Mouse (Mus musculus): ENCODE results near the gene Nuak2. TPM values are rescaled to one million over a fixed set of nuclear protein-coding genes. Genes with fewer than 3 reads are reported as not detected.

Gene Nuak2
- polyA plus RNA-seq, 2 experiments: 1.7 to 3.4 TPM

DNA sequence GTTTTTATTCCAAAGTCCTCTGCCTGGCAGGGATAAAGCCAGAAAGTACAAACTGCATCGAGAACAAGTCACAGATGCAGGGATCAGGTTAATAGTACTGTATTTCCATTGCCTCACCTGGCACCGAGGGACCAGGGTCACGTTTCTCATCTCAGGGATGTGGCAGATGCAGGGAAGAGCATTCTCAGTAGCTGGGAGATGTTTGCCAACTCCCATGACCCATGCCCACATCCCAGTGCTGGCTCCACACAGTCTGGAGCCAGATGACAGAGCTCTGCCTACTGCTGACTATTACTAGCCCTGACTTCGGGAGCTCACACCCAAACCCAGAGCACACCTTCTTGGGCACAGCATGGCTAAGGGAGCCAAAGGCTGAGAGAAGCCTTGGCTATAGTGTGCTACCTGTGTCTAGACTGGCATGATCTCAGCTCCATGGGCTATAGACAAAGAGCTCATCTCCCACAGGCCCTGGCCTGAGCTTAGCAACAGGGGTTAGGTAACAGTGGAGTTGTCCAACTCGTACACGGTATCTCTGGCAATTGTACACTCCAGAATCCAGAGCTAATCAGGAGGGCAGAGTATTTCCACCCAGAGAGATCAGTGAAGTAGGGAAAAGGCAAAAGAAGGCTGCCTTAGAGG, 57.1 kb downstream of the Nuak2 start:
- peaks cover 33% of the 10 kb centered on the region for H3K4me1 ChIP-seq (ENCODE audit: control insufficient read depth, insufficient read depth, low read length)
- H3K27ac ChIP-seq (replicated peaks; ENCODE audit: low read depth, low read length): no peak overlapping the region
- no peak overlapping the region for H3K4me2 ChIP-seq (replicated peaks; ENCODE audit: low read depth, low read length, severe bottlenecking)
- no peak for TF ChIP-seq POLR2A (IDR thresholded peaks at IDR 0.05; ENCODE audit: borderline replicate concordance, extremely low read depth, insufficient read depth, insufficient read length)
- H3K9me3 ChIP-seq (ENCODE audit: control insufficient read depth, low read length): no peaks in the 10 kb centered on the region
- no peaks in the 10 kb centered on the region for H3K27me3 ChIP-seq (ENCODE audit: control insufficient read depth, insufficient read depth, low read length)
- ATAC-seq (ENCODE audit: low FRiP score, low read depth) (no peak), DNase-seq (ENCODE audit: low spot score) (no peak)
- 86% methylated on average over 6 of the region's 6 CpGs for WGBS
- H3K36me3 ChIP-seq (ENCODE audit: control insufficient read depth, insufficient read depth, low read length): peaks cover 42% of the 10 kb centered on the region
- no peak overlapping the region for H3K4me3 ChIP-seq (replicated peaks; ENCODE audit: low read length)
- H3K9ac ChIP-seq (ENCODE audit: low read depth, low read length, severe bottlenecking): no peak overlapping the region

DNA sequence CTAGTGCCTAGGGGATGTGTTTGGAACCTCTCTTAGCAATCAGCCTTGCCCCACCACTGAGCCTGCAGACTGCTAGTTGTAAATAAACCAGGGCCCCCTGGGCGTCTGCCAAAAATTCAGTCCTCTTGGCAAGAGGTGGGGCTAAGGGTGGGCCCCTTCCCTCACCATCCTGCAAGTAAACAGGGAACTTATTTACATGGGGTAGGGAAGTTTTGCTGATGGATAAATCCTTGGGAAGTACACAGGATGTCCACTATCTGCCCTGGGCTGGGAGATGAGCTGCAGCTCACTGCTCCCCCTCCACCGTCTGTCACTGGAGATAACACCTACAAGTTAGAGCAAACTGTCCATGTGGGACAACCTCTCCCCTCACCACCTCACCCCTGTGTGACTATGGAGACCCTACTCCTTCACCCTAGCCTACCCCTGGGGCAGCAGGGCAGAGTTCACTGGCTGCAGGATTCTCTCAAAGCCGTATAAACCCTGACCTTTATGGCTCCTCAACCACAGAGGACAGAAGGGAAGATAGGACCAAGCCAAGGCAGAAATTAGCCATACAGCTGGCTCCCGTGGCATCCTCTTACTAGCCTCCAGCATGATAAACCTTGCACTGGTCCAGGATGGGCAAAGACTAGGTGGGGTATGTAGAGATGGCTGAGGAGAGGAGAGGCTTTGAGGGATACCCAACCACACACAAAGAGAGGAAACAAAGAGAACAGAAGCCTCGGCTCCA, 58.4 kb downstream of the Nuak2 start:
- Histone ChIP-seq H3K36me3 (ENCODE audit: control insufficient read depth, insufficient read depth, low read length) (peaks cover 44% of the 10 kb centered on the region), H3K4me3 (replicated peaks; ENCODE audit: low read length) (no peak overlapping the region), H3K9me3 (ENCODE audit: control insufficient read depth, low read length) (no peaks in the 10 kb centered on the region), H3K4me1 (ENCODE audit: control insufficient read depth, insufficient read depth, low read length) (peaks cover 33% of the 10 kb centered on the region), H3K4me2 (replicated peaks; ENCODE audit: low read depth, low read length, severe bottlenecking) (no peak overlapping the region), H3K9ac (ENCODE audit: low read depth, low read length, severe bottlenecking) (0 out of 2 replicates have a peak overlapping the region, but pooled peaks have one; percentile 16), H3K27me3 (ENCODE audit: control insufficient read depth, insufficient read depth, low read length) (no peaks in the 10 kb centered on the region), H3K27ac (replicated peaks; ENCODE audit: low read depth, low read length) (peak overlapping the region; percentile 38; the same call in 1 of the 2 replicates)
- DNase-seq (ENCODE audit: low spot score) (peak; percentile 57), ATAC-seq (ENCODE audit: low FRiP score, low read depth) (0 out of 2 replicates have a peak, but pooled peaks have one; percentile 38)
- 29% methylated on average over 5 of the region's 5 CpGs for WGBS
- TF ChIP-seq POLR2A (IDR thresholded peaks at IDR 0.05; ENCODE audit: borderline replicate concordance, extremely low read depth, insufficient read depth, insufficient read length): no peak

DNA sequence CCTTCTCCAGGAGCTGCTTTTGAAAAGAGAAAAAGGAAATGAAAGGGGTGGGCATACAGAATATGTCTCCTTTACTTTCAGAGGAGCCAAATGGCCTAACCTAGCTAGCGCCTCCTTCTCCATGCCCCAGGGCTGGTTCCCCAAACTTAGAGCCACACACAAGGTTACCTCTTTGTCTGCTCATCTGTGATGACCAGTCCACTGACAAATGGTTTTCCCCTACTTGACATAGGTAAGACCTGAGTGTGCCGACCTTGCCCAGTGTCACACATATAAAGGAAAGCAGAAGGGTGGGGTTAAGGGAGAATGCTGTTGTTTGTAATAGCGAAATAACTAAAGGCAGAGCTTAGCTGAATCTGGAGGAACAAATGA, 58.9 kb downstream of the Nuak2 start:
- no peak for TF ChIP-seq POLR2A (IDR thresholded peaks at IDR 0.05; ENCODE audit: borderline replicate concordance, extremely low read depth, insufficient read depth, insufficient read length)
- ATAC-seq (ENCODE audit: low FRiP score, low read depth) (no peak), DNase-seq (ENCODE audit: low spot score) (no peak)
- 70% methylated on average over 3 of the region's 3 CpGs for WGBS
- H3K9ac ChIP-seq (ENCODE audit: low read depth, low read length, severe bottlenecking): 0 out of 2 replicates have a peak overlapping the region, but pooled peaks have one; percentile 7
- H3K4me2 ChIP-seq (replicated peaks; ENCODE audit: low read depth, low read length, severe bottlenecking): no peak overlapping the region
- no peaks in the 10 kb centered on the region for H3K9me3 ChIP-seq (ENCODE audit: control insufficient read depth, low read length)
- H3K4me1 ChIP-seq (ENCODE audit: control insufficient read depth, insufficient read depth, low read length): peaks cover 33% of the 10 kb centered on the region
- peaks cover 45% of the 10 kb centered on the region for H3K36me3 ChIP-seq (ENCODE audit: control insufficient read depth, insufficient read depth, low read length)
- no peaks in the 10 kb centered on the region for H3K27me3 ChIP-seq (ENCODE audit: control insufficient read depth, insufficient read depth, low read length)
- H3K4me3 ChIP-seq (replicated peaks; ENCODE audit: low read length): no peak overlapping the region
- H3K27ac ChIP-seq (replicated peaks; ENCODE audit: low read depth, low read length): 0 out of 2 replicates have a peak overlapping the region, but pooled peaks have one; percentile 13

DNA sequence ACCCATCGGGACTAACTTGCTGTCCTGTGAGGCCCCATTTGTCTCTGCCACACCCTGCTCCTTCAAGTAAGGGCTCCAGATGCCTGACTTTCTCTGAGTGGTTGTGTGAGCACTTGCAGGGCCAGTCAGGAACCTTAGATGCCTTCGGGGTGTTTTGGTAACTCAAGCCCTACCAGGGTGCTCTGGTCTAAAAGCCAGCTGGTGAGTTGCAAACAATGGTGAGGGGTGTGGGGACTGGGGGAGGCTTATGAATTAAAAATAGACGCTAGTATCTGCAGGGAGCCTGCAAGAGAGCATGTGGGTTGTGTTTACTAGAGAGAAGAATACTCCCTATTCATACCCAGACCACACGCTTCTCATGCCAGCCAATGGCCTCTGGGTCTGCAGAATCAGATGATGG, 59.3 kb downstream of the Nuak2 start:
- Histone ChIP-seq H3K9me3 (ENCODE audit: control insufficient read depth, low read length) (no peaks in the 10 kb centered on the region), H3K36me3 (ENCODE audit: control insufficient read depth, insufficient read depth, low read length) (peaks cover 46% of the 10 kb centered on the region), H3K4me3 (replicated peaks; ENCODE audit: low read length) (no peak overlapping the region), H3K4me2 (replicated peaks; ENCODE audit: low read depth, low read length, severe bottlenecking) (no peak overlapping the region), H3K27ac (replicated peaks; ENCODE audit: low read depth, low read length) (0 out of 2 replicates have a peak overlapping the region, but pooled peaks have one; percentile 13), H3K9ac (ENCODE audit: low read depth, low read length, severe bottlenecking) (no peak overlapping the region), H3K27me3 (ENCODE audit: control insufficient read depth, insufficient read depth, low read length) (no peaks in the 10 kb centered on the region), H3K4me1 (ENCODE audit: control insufficient read depth, insufficient read depth, low read length) (peaks cover 33% of the 10 kb centered on the region)
- WGBS: 30% methylated on average over 4 of the region's 4 CpGs
- no peak for TF ChIP-seq POLR2A (IDR thresholded peaks at IDR 0.05; ENCODE audit: borderline replicate concordance, extremely low read depth, insufficient read depth, insufficient read length)
- DNase-seq (ENCODE audit: low spot score) (peak; percentile 25), ATAC-seq (ENCODE audit: low FRiP score, low read depth) (peak; percentile 58; the same call in 1 of the 2 replicates)

DNA sequence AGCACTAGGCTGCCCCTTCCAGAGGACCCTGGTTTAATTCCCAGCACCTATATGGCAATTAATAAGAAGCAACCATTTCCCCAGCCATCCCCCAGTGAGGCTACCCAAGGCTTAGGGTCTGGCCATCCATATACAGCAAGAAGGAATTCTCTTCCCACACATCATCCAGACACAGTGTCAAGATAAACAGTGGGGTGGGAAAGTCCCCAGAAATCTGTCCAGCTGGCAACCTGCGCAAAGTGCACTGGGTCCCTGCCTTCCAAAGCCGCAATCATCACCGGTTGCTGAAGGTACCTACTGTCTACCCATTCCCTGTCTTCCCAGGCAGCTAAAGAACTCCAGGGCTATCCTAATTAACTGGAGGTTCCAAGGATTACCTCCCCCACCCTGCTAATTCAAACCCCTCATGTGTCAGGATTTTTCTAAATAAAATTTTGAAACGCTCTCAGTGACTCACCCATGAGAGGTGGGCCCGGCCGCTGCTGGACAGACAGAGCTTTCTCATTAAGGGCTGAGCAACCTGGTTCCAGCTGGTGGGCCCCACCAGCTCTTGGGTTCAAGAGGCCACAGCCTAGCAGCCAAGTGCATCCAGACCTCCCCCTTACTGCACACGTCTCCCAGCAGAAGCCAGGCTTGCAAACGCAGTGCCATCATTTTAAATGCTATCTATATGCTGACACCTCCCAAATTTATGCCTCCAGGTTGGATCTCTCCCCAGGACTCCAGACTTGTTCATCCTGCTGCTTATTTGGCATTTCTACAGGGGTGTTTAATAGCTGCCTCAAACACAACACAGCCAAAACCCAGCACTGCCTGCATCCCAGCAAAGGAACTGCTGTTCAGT, 60.5 kb downstream of the Nuak2 start:
- Histone ChIP-seq H3K27ac (replicated peaks; ENCODE audit: low read depth, low read length) (no peak overlapping the region), H3K36me3 (ENCODE audit: control insufficient read depth, insufficient read depth, low read length) (peaks cover 50% of the 10 kb centered on the region), H3K9ac (ENCODE audit: low read depth, low read length, severe bottlenecking) (no peak overlapping the region), H3K27me3 (ENCODE audit: control insufficient read depth, insufficient read depth, low read length) (no peaks in the 10 kb centered on the region), H3K4me2 (replicated peaks; ENCODE audit: low read depth, low read length, severe bottlenecking) (no peak overlapping the region), H3K9me3 (ENCODE audit: control insufficient read depth, low read length) (no peaks in the 10 kb centered on the region), H3K4me3 (replicated peaks; ENCODE audit: low read length) (no peak overlapping the region), H3K4me1 (ENCODE audit: control insufficient read depth, insufficient read depth, low read length) (peaks cover 33% of the 10 kb centered on the region)
- no peak for DNase-seq (ENCODE audit: low spot score)
- no peak for ATAC-seq (ENCODE audit: low FRiP score, low read depth)
- TF ChIP-seq POLR2A (IDR thresholded peaks at IDR 0.05; ENCODE audit: borderline replicate concordance, extremely low read depth, insufficient read depth, insufficient read length): no peak
- 53% methylated on average over 8 of the region's 8 CpGs for WGBS

All from limb, embryonic 14.5 days (tissue).